Mouse (Mus musculus): Measurements from ENCODE around the gene S100a3. TPM values are rescaled to one million over a fixed set of nuclear protein-coding genes. Genes with fewer than 3 reads are reported as not detected.

Gene S100a3
- polyA plus RNA-seq, 1 experiment: 0.46 TPM

- H3K4me3 ChIP-seq (ENCODE audit: extremely low read depth, insufficient read depth, insufficient read length): no peak overlapping the region
- H3K27ac ChIP-seq (ENCODE audit: insufficient read depth, low read length): no peak overlapping the region
- H3K36me3 ChIP-seq (ENCODE audit: control insufficient read depth, insufficient read depth, low read length): no peaks in the 10 kb centered on the region
- no peaks in the 10 kb centered on the region for H3K4me1 ChIP-seq (ENCODE audit: control insufficient read depth, insufficient read depth, insufficient read length)
- no peak for TF ChIP-seq CTCF (IDR thresholded peaks at IDR 0.05; ENCODE audit: extremely low read depth, insufficient read depth, insufficient read length, insufficient replicate concordance)
- TF ChIP-seq POLR2A (IDR thresholded peaks at IDR 0.05; ENCODE audit: low read depth, low read length): no peak
- 92% methylated on average over 2 of the region's 2 CpGs for WGBS
- no peaks in the 10 kb centered on the region for H3K27me3 ChIP-seq (ENCODE audit: control insufficient read depth, insufficient read depth, low read length)
- no peak for DNase-seq (ENCODE audit: low read depth in 1 of 2, low spot score in 2 of 2)
Measured at GRCm38 (mm10) chr3:90552231-90552630, 8.1 kb upstream of the S100a3 start.

GRCm38 (mm10) chr3:90555954-90556353 is 4.4 kb upstream of the S100a3 start:
- DNase-seq (ENCODE audit: low read depth in 1 of 2, low spot score in 2 of 2): no peak
- no peaks in the 10 kb centered on the region for H3K27me3 ChIP-seq (ENCODE audit: control insufficient read depth, insufficient read depth, low read length)
- no peak overlapping the region for H3K4me3 ChIP-seq (ENCODE audit: extremely low read depth, insufficient read depth, insufficient read length)
- WGBS: 80% methylated on average over 5 of the region's 5 CpGs
- no peaks in the 10 kb centered on the region for H3K36me3 ChIP-seq (ENCODE audit: control insufficient read depth, insufficient read depth, low read length)
- TF ChIP-seq POLR2A (IDR thresholded peaks at IDR 0.05; ENCODE audit: low read depth, low read length): no peak
- no peak for TF ChIP-seq CTCF (IDR thresholded peaks at IDR 0.05; ENCODE audit: extremely low read depth, insufficient read depth, insufficient read length, insufficient replicate concordance)
- no peaks in the 10 kb centered on the region for H3K4me1 ChIP-seq (ENCODE audit: control insufficient read depth, insufficient read depth, insufficient read length)
- H3K27ac ChIP-seq (ENCODE audit: insufficient read depth, low read length): no peak overlapping the region

- no peaks in the 10 kb centered on the region for H3K36me3 ChIP-seq (ENCODE audit: control insufficient read depth, insufficient read depth, low read length)
- no peak for DNase-seq (ENCODE audit: low read depth in 1 of 2, low spot score in 2 of 2)
- no peaks in the 10 kb centered on the region for H3K27me3 ChIP-seq (ENCODE audit: control insufficient read depth, insufficient read depth, low read length)
- H3K27ac ChIP-seq (ENCODE audit: insufficient read depth, low read length): no peak overlapping the region
- no peak for TF ChIP-seq POLR2A (IDR thresholded peaks at IDR 0.05; ENCODE audit: low read depth, low read length)
- 85% methylated on average over 5 of the region's 5 CpGs for WGBS
- no peak overlapping the region for H3K4me3 ChIP-seq (ENCODE audit: extremely low read depth, insufficient read depth, insufficient read length)
- H3K4me1 ChIP-seq (ENCODE audit: control insufficient read depth, insufficient read depth, insufficient read length): no peaks in the 10 kb centered on the region
Measured at GRCm38 (mm10) chr3:90574691-90575090, 14.3 kb downstream of the S100a3 start.

GRCm38 (mm10) chr3:90575320-90575719 is 14.9 kb downstream of the S100a3 start:
- TF ChIP-seq CTCF (IDR thresholded peaks at IDR 0.05; ENCODE audit: extremely low read depth, insufficient read depth, insufficient read length, insufficient replicate concordance): no peak
- no peak for TF ChIP-seq POLR2A (IDR thresholded peaks at IDR 0.05; ENCODE audit: low read depth, low read length)
- H3K27ac ChIP-seq (ENCODE audit: insufficient read depth, low read length): no peak overlapping the region
- no peaks in the 10 kb centered on the region for H3K4me1 ChIP-seq (ENCODE audit: control insufficient read depth, insufficient read depth, insufficient read length)
- no peak for DNase-seq (ENCODE audit: low read depth in 1 of 2, low spot score in 2 of 2)
- H3K27me3 ChIP-seq (ENCODE audit: control insufficient read depth, insufficient read depth, low read length): no peaks in the 10 kb centered on the region
- no peak overlapping the region for H3K4me3 ChIP-seq (ENCODE audit: extremely low read depth, insufficient read depth, insufficient read length)
- WGBS: 72% methylated on average over 3 of the region's 3 CpGs
- no peaks in the 10 kb centered on the region for H3K36me3 ChIP-seq (ENCODE audit: control insufficient read depth, insufficient read depth, low read length)

- no peaks in the 10 kb centered on the region for H3K27me3 ChIP-seq (ENCODE audit: control insufficient read depth, insufficient read depth, low read length)
- WGBS: 83% methylated on average over 10 of the region's 10 CpGs
- no peak overlapping the region for H3K27ac ChIP-seq (ENCODE audit: insufficient read depth, low read length)
- H3K4me3 ChIP-seq (ENCODE audit: extremely low read depth, insufficient read depth, insufficient read length): no peak overlapping the region
- H3K36me3 ChIP-seq (ENCODE audit: control insufficient read depth, insufficient read depth, low read length): no peaks in the 10 kb centered on the region
- H3K4me1 ChIP-seq (ENCODE audit: control insufficient read depth, insufficient read depth, insufficient read length): no peaks in the 10 kb centered on the region
- no peak for DNase-seq (ENCODE audit: low read depth in 1 of 2, low spot score in 2 of 2)
- TF ChIP-seq POLR2A (IDR thresholded peaks at IDR 0.05; ENCODE audit: low read depth, low read length): no peak
- no peak for TF ChIP-seq CTCF (IDR thresholded peaks at IDR 0.05; ENCODE audit: extremely low read depth, insufficient read depth, insufficient read length, insufficient replicate concordance)
Measured at GRCm38 (mm10) chr3:90576351-90577001, 16.1 kb downstream of the S100a3 start.

- Histone ChIP-seq H3K27ac (ENCODE audit: insufficient read depth, low read length) (no peak overlapping the region), H3K27me3 (ENCODE audit: control insufficient read depth, insufficient read depth, low read length) (no peaks in the 10 kb centered on the region), H3K4me3 (ENCODE audit: extremely low read depth, insufficient read depth, insufficient read length) (no peak overlapping the region), H3K36me3 (ENCODE audit: control insufficient read depth, insufficient read depth, low read length) (no peaks in the 10 kb centered on the region), H3K4me1 (ENCODE audit: control insufficient read depth, insufficient read depth, insufficient read length) (peaks cover 3% of the 10 kb centered on the region; the same call in 1 of the 2 replicates)
- no peak for DNase-seq (ENCODE audit: low read depth in 1 of 2, low spot score in 2 of 2)
- WGBS: 90% methylated on average over 7 of the region's 7 CpGs
- TF ChIP-seq CTCF (IDR thresholded peaks at IDR 0.05; ENCODE audit: extremely low read depth, insufficient read depth, insufficient read length, insufficient replicate concordance): no peak
- TF ChIP-seq POLR2A (IDR thresholded peaks at IDR 0.05; ENCODE audit: low read depth, low read length): no peak
Measured at GRCm38 (mm10) chr3:90579433-90579832, 19.1 kb downstream of the S100a3 start.

GRCm38 (mm10) chr3:90581141-90581540 is 20.8 kb downstream of the S100a3 start:
- Histone ChIP-seq H3K36me3 (ENCODE audit: control insufficient read depth, insufficient read depth, low read length) (no peaks in the 10 kb centered on the region), H3K4me3 (ENCODE audit: extremely low read depth, insufficient read depth, insufficient read length) (no peak overlapping the region), H3K27ac (ENCODE audit: insufficient read depth, low read length) (no peak overlapping the region), H3K4me1 (ENCODE audit: control insufficient read depth, insufficient read depth, insufficient read length) (peaks cover 8% of the 10 kb centered on the region; the same call in 1 of the 2 replicates), H3K27me3 (ENCODE audit: control insufficient read depth, insufficient read depth, low read length) (no peaks in the 10 kb centered on the region)
- WGBS: 95% methylated on average over 5 of the region's 5 CpGs
- no peak for DNase-seq (ENCODE audit: low read depth in 1 of 2, low spot score in 2 of 2)
- TF ChIP-seq POLR2A (IDR thresholded peaks at IDR 0.05; ENCODE audit: low read depth, low read length) (no peak), CTCF (IDR thresholded peaks at IDR 0.05; ENCODE audit: extremely low read depth, insufficient read depth, insufficient read length, insufficient replicate concordance) (no peak)

Data from spleen, adult 2 months (tissue).